Mouse (Mus musculus) stomach, embryonic 16.5 days (tissue): ENCODE results near the gene 1810043G02Rik. TPM values are rescaled to one million over a fixed set of nuclear protein-coding genes. Genes with fewer than 3 reads are reported as not detected.
A peak's percentile ranks its signal among the peaks of the same experiment; 100 is the strongest.
"Not testable (repeated sequence)": the region's sequence is repeated elsewhere in the genome, so short reads cannot be mapped to it uniquely, and the experiment has no call there.

Experiments used
- ATAC-seq: fragments of 200-750 bp; cut with Nextera tagmentation; 2 replicates; pipeline ENCODE4 v1.8.0; 2017; ENCODE audit warnings: moderate number of reproducible peaks, moderate TSS enrichment; ENCODE audit not compliant: insufficient read depth, low FRiP score
- H3K27ac ChIP-seq: fragments of 300-500 bp; sonication (generic); 2 replicates; pipeline ENCODE4 v1.5.1; 2014; ENCODE audit warnings: low read length
- H3K27me3 ChIP-seq: fragments of 300-500 bp; sonication (generic); 2 replicates; pipeline ENCODE4 v1.6.1; 2014; ENCODE audit warnings: low read length, control low read depth, mixed read lengths; ENCODE audit not compliant: control insufficient read depth, insufficient read depth
- H3K36me3 ChIP-seq: fragments of 300-500 bp; sonication (generic); 2 replicates; pipeline ENCODE4 v1.6.1; 2014; ENCODE audit warnings: low read length; ENCODE audit not compliant: control insufficient read depth, insufficient read depth
- H3K4me1 ChIP-seq: fragments of 300-500 bp; sonication (generic); 2 replicates; pipeline ENCODE4 v1.6.1; 2014; ENCODE audit warnings: low read length, control low read depth, mixed read lengths; ENCODE audit not compliant: control insufficient read depth, insufficient read depth
- H3K4me2 ChIP-seq: fragments of 300-500 bp; sonication (generic); 2 replicates; pipeline ENCODE4 v1.6.1; 2014; ENCODE audit warnings: low read depth, low read length, mixed read lengths
- H3K4me3 ChIP-seq: fragments of 300-500 bp; sonication (generic); replicated peaks from 2 replicates; pipeline ENCODE4 v1.5.1; 2014; ENCODE audit warnings: mild to moderate bottlenecking, low read length
- H3K9ac ChIP-seq: fragments of 300-500 bp; sonication (generic); 2 replicates; pipeline ENCODE4 v1.6.1; 2014; ENCODE audit warnings: low read length
- H3K9me3 ChIP-seq: fragments of 300-500 bp; sonication (generic); replicated peaks from 2 replicates; pipeline ENCODE4 v1.6.1; 2016; ENCODE audit warnings: low read length, control low read depth; ENCODE audit not compliant: control insufficient read depth
- WGBS: fragments of 180-500 bp; shearing (Covaris S2); extraction: QIAGEN DNeasy Blood & Tissue Kit; methylation state at CpG from one replicate; pipeline ENCODE4 v1.1.7; 2014; 5-methylcytosine and 5-hydroxymethylcytosine counted together
- polyA plus RNA-seq: library from polyadenylated mRNA; unstranded; fragments of >200 nt; fragmentation: Nextera tagmentation; extraction: Ambion mirVana; gene quantifications from 2 replicates; pipeline ENCODE4 v1.2.1, GENCODE M21; 2015

The 1810043G02Rik gene
- polyA plus RNA-seq, 1 experiment from 2014 or later: 24.8 TPM

GRCm38 (mm10) chr10:78011116-78011515 lies 32.8 kb downstream of the 1810043G02Rik start:
- H3K4me3 ChIP-seq, H3K4me2 ChIP-seq, H3K27ac ChIP-seq, ATAC-seq, H3K9me3 ChIP-seq, H3K27me3 ChIP-seq, H3K9ac ChIP-seq, H3K36me3 ChIP-seq: not testable (repeated sequence)
- peaks cover 31% of the 10 kb centered on the region for H3K4me1 ChIP-seq
- WGBS: 87% methylated on average over 5 of the region's 5 CpGs

- no peak overlapping the region for H3K4me2 ChIP-seq
- peaks cover 15% of the 10 kb centered on the region for H3K4me1 ChIP-seq
- H3K36me3 ChIP-seq: no peaks in the 10 kb centered on the region
- H3K9ac ChIP-seq: no peak overlapping the region
- no peaks in the 10 kb centered on the region for H3K9me3 ChIP-seq
- ATAC-seq: no peak
- H3K27ac ChIP-seq: no peak overlapping the region
- 90% methylated on average over 18 of the region's 18 CpGs for WGBS
- H3K4me3 ChIP-seq: no peak overlapping the region
- no peaks in the 10 kb centered on the region for H3K27me3 ChIP-seq
Measured at GRCm38 (mm10) chr10:78012661-78013495, 34.6 kb downstream of the 1810043G02Rik start.

GRCm38 (mm10) chr10:78015489-78015888 lies 37.2 kb downstream of the 1810043G02Rik start:
- WGBS: 74% methylated on average over 1 of the region's 1 CpGs
- H3K4me3 ChIP-seq: no peak overlapping the region
- no peaks in the 10 kb centered on the region for H3K27me3 ChIP-seq
- no peak overlapping the region for H3K9ac ChIP-seq
- H3K36me3 ChIP-seq: no peaks in the 10 kb centered on the region
- ATAC-seq: no peak
- no peak overlapping the region for H3K27ac ChIP-seq
- H3K4me2 ChIP-seq: no peak overlapping the region
- H3K9me3 ChIP-seq: no peaks in the 10 kb centered on the region
- H3K4me1 ChIP-seq: peaks cover 1% of the 10 kb centered on the region

GRCm38 (mm10) chr10:78016366-78016765 lies 38.0 kb downstream of the 1810043G02Rik start:
- ATAC-seq: no peak
- no peak overlapping the region for H3K4me2 ChIP-seq
- no peaks in the 10 kb centered on the region for H3K27me3 ChIP-seq
- H3K4me1 ChIP-seq: no peaks in the 10 kb centered on the region
- no peaks in the 10 kb centered on the region for H3K36me3 ChIP-seq
- 60% methylated on average over 5 of the region's 5 CpGs for WGBS
- no peak overlapping the region for H3K9ac ChIP-seq
- H3K27ac ChIP-seq: no peak overlapping the region
- no peak overlapping the region for H3K4me3 ChIP-seq
- H3K9me3 ChIP-seq: no peaks in the 10 kb centered on the region

GRCm38 (mm10) chr10:78018797-78019203 lies 40.5 kb downstream of the 1810043G02Rik start:
- Histone ChIP-seq H3K4me2 (peak overlapping the region; percentile 56), H3K36me3 (no peaks in the 10 kb centered on the region), H3K4me1 (no peaks in the 10 kb centered on the region), H3K9me3 (no peaks in the 10 kb centered on the region), H3K4me3 (peak overlapping the region; percentile 33), H3K27ac (no peak overlapping the region), H3K9ac (peak overlapping the region; percentile 62), H3K27me3 (no peaks in the 10 kb centered on the region)
- WGBS: 19% methylated on average over 19 of the region's 19 CpGs
- ATAC-seq: peak; percentile 78

- H3K27ac ChIP-seq: no peak overlapping the region
- no peaks in the 10 kb centered on the region for H3K27me3 ChIP-seq
- H3K36me3 ChIP-seq: no peaks in the 10 kb centered on the region
- no peak overlapping the region for H3K4me3 ChIP-seq
- H3K9me3 ChIP-seq: no peaks in the 10 kb centered on the region
- H3K4me1 ChIP-seq: no peaks in the 10 kb centered on the region
- no peak overlapping the region for H3K9ac ChIP-seq
- 71% methylated on average over 4 of the region's 4 CpGs for WGBS
- H3K4me2 ChIP-seq: no peak overlapping the region; the same call in 1 of the 2 replicates
- ATAC-seq: no peak
Measured at GRCm38 (mm10) chr10:78019291-78019690, 41.0 kb downstream of the 1810043G02Rik start.

GRCm38 (mm10) chr10:78019984-78020383 lies 41.7 kb downstream of the 1810043G02Rik start:
- 94% methylated on average over 6 of the region's 11 CpGs for whole genome bisulfite sequencing
- not testable (repeated sequence) for H3K9me3 ChIP-seq, ATAC-seq, H3K27ac ChIP-seq, H3K9ac ChIP-seq, H3K27me3 ChIP-seq, H3K4me3 ChIP-seq, H3K36me3 ChIP-seq, H3K4me2 ChIP-seq, H3K4me1 ChIP-seq

- H3K9me3 ChIP-seq: not testable (repeated sequence)
- WGBS: 72% methylated on average over 6 of the region's 8 CpGs
Measured at GRCm38 (mm10) chr10:78025453-78025852, 47.1 kb downstream of the 1810043G02Rik start.

GRCm38 (mm10) chr10:78028129-78028528 lies 49.8 kb downstream of the 1810043G02Rik start:
- peak; percentile 29; the same call in 1 of the 2 replicates for ATAC-seq
- H3K4me1 ChIP-seq: no peaks in the 10 kb centered on the region
- H3K4me3 ChIP-seq: no peak overlapping the region
- WGBS: 6% methylated on average over 5 of the region's 5 CpGs
- H3K27me3 ChIP-seq: no peaks in the 10 kb centered on the region
- no peaks in the 10 kb centered on the region for H3K9me3 ChIP-seq
- H3K36me3 ChIP-seq: no peaks in the 10 kb centered on the region
- no peak overlapping the region for H3K9ac ChIP-seq
- H3K4me2 ChIP-seq: no peak overlapping the region
- no peak overlapping the region for H3K27ac ChIP-seq

More at GRCm38 (mm10) chr10:78025453-78025852, 47.1 kb downstream of the 1810043G02Rik start:
- H3K27me3 ChIP-seq, H3K9ac ChIP-seq, H3K4me2 ChIP-seq, H3K36me3 ChIP-seq, H3K4me1 ChIP-seq, ATAC-seq, H3K27ac ChIP-seq, H3K4me3 ChIP-seq: not testable (repeated sequence)
